Mouse (Mus musculus) neural tube, embryonic 12.5 days (tissue): Measurements from ENCODE around the gene Tpst1. TPM values are rescaled to one million over a fixed set of nuclear protein-coding genes. Genes with fewer than 3 reads are reported as not detected.

ENCODE experiments used
- ATAC-seq: fragments of 200-750 bp; cut with Nextera tagmentation; 2 replicates; pipeline ENCODE4 v1.8.0; 2017; ENCODE audit warnings: low read depth, mild to moderate bottlenecking, moderate TSS enrichment, moderate library complexity; ENCODE audit not compliant: low FRiP score
- H3K27ac ChIP-seq: fragments of 300-500 bp; sonication (generic); 2 replicates; pipeline ENCODE4 v1.5.1; 2016
- H3K27me3 ChIP-seq: fragments of 300-500 bp; sonication (generic); replicated peaks from 2 replicates; pipeline ENCODE4 v1.6.1; 2016; ENCODE audit warnings: mild to moderate bottlenecking
- H3K36me3 ChIP-seq: fragments of 300-500 bp; sonication (generic); 2 replicates; pipeline ENCODE4 v1.6.1; 2016; ENCODE audit warnings: mild to moderate bottlenecking
- H3K4me1 ChIP-seq: fragments of 300-500 bp; sonication (generic); 2 replicates; pipeline ENCODE4 v1.6.1; 2016
- H3K4me2 ChIP-seq: fragments of 300-500 bp; sonication (generic); replicated peaks from 2 replicates; pipeline ENCODE4 v1.6.1; 2016; ENCODE audit warnings: mild to moderate bottlenecking
- H3K4me3 ChIP-seq: fragments of 300-500 bp; sonication (generic); 2 replicates; pipeline ENCODE4 v1.5.1; 2016
- H3K9ac ChIP-seq: fragments of 300-500 bp; sonication (generic); 2 replicates; pipeline ENCODE4 v1.6.1; 2016; ENCODE audit warnings: mild to moderate bottlenecking
- H3K9me3 ChIP-seq: fragments of 300-500 bp; sonication (generic); 2 replicates; pipeline ENCODE4 v1.6.1; 2016; ENCODE audit warnings: mild to moderate bottlenecking
- WGBS: fragments of 180-500 bp; shearing (Covaris S2); methylation state at CpG from one replicate; pipeline ENCODE4 v1.1.7; 2016; 5-methylcytosine and 5-hydroxymethylcytosine counted together
- polyA plus RNA-seq: library from polyadenylated mRNA; unstranded; fragments of >200 nt; fragmentation: Nextera tagmentation; extraction: Ambion mirVana; gene quantifications from 2 replicates; pipeline ENCODE4 v1.2.1, GENCODE M21; 2016

The Tpst1 gene
- polyA plus RNA-seq, 1 experiment from 2014 or later: 58.4 TPM

- Histone ChIP-seq H3K4me2 (no peak overlapping the region), H3K9me3 (no peaks in the 10 kb centered on the region), H3K36me3 (peaks cover 23% of the 10 kb centered on the region), H3K4me1 (no peaks in the 10 kb centered on the region), H3K4me3 (no peak overlapping the region), H3K27me3 (no peaks in the 10 kb centered on the region), H3K9ac (no peak overlapping the region), H3K27ac (no peak overlapping the region)
- WGBS: 76% methylated on average over 12 of the region's 12 CpGs
- ATAC-seq: no peak
These were observed 13.5 kb upstream of the Tpst1 start for GRCm38 (mm10) chr5:130059413-130060328.

- Histone ChIP-seq H3K9me3 (no peaks in the 10 kb centered on the region), H3K9ac (no peak overlapping the region), H3K4me1 (no peaks in the 10 kb centered on the region), H3K36me3 (peaks cover 18% of the 10 kb centered on the region), H3K27ac (no peak overlapping the region), H3K4me3 (no peak overlapping the region), H3K27me3 (no peaks in the 10 kb centered on the region), H3K4me2 (no peak overlapping the region)
- 97% methylated on average over 4 of the region's 4 CpGs for WGBS
- ATAC-seq: no peak
These were observed 12.8 kb upstream of the Tpst1 start for GRCm38 (mm10) chr5:130060329-130060665.

DNA sequence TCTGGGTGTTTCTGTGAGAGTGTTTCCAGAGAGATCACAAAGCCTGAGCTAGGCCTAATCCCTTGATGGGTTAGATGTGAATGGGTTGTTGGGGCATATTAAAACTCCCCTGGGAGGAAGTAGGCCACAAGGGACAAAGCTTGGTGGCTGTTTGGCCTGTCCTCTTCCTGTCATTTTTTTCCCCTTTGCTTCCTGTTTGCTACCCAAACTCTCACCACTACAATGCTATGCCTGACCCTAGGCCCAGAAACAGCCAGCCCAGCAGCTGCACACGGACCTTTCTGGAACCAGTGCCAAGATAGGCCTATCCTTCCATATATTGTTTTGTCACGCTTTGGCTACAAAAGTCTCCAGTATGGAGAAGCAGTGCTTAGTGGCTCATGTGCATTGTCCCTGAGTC lies 11.0 kb upstream of the Tpst1 start:
- 71% methylated on average over 2 of the region's 2 CpGs for WGBS
- ATAC-seq: no peak
- no peak overlapping the region for H3K4me2 ChIP-seq
- no peaks in the 10 kb centered on the region for H3K27me3 ChIP-seq
- no peaks in the 10 kb centered on the region for H3K4me1 ChIP-seq
- H3K9ac ChIP-seq: no peak overlapping the region
- peaks cover 3% of the 10 kb centered on the region; the same call in 1 of the 2 replicates for H3K9me3 ChIP-seq
- peaks cover 15% of the 10 kb centered on the region for H3K36me3 ChIP-seq
- no peak overlapping the region for H3K4me3 ChIP-seq
- no peak overlapping the region for H3K27ac ChIP-seq

DNA sequence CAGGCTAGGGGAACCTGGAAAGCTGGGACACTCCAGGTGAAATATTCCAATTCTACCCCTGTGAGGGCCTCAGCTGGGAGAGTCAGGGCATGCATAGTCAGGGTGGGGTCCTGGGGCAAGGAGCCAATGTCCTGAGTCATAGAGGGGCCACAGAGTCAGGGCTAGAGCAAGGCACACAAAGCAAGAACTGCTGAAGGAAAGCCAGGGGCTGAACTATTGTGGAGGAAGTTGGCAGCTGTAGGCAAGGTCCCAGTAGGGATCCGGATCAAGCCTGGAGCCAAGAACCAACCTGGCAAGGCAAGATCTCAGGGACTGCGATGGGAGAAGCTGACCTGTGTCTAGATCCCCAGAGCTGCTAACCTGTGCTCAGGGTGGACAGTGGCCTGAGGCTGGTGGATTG lies 9.4 kb upstream of the Tpst1 start:
- Histone ChIP-seq H3K9me3 (peaks cover 3% of the 10 kb centered on the region; the same call in 1 of the 2 replicates), H3K4me1 (no peaks in the 10 kb centered on the region), H3K4me3 (no peak overlapping the region), H3K27me3 (no peaks in the 10 kb centered on the region), H3K9ac (no peak overlapping the region), H3K36me3 (peaks cover 15% of the 10 kb centered on the region), H3K27ac (no peak overlapping the region), H3K4me2 (no peak overlapping the region)
- ATAC-seq: no peak
- 93% methylated on average over 2 of the region's 2 CpGs for WGBS

GRCm38 (mm10) chr5:130065579-130065978 lies 7.5 kb upstream of the Tpst1 start:
- no peak for ATAC-seq
- H3K9me3 ChIP-seq: peaks cover 3% of the 10 kb centered on the region; the same call in 1 of the 2 replicates
- H3K4me3 ChIP-seq: no peak overlapping the region
- no peak overlapping the region for H3K9ac ChIP-seq
- H3K27ac ChIP-seq: no peak overlapping the region
- no peak overlapping the region for H3K4me2 ChIP-seq
- no peaks in the 10 kb centered on the region for H3K27me3 ChIP-seq
- WGBS: 90% methylated on average over 1 of the region's 1 CpGs
- H3K36me3 ChIP-seq: peaks cover 3% of the 10 kb centered on the region
- no peaks in the 10 kb centered on the region for H3K4me1 ChIP-seq

- Histone ChIP-seq H3K4me2 (no peak overlapping the region), H3K9ac (no peak overlapping the region), H3K4me1 (no peaks in the 10 kb centered on the region), H3K4me3 (no peak overlapping the region), H3K27me3 (no peaks in the 10 kb centered on the region), H3K27ac (no peak overlapping the region), H3K36me3 (no peaks in the 10 kb centered on the region; the same call in 1 of the 2 replicates), H3K9me3 (peaks cover 3% of the 10 kb centered on the region; the same call in 1 of the 2 replicates)
- no peak for ATAC-seq
- WGBS: 83% methylated on average over 3 of the region's 3 CpGs
These were observed 5.3 kb upstream of the Tpst1 start for GRCm38 (mm10) chr5:130067841-130068264.

DNA sequence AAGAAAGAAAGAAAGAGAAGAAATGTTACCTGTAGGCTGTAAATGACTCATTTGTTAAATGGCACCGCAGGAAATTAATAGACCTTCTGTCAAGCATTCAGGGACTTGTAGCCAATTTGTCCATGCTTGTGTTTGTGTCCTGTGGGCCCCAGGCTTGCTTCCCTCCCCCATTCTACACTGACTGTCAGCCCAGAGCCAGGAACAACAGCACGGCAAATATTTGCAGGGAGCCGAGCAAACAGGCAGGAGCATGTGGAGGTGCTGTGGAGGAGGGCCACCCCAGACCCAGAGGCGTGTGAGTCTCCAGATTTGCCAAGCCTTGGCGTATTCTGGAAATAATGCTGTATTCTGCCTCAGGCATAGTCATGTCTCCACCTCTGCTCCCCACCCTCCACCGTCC lies 1.4 kb downstream of the Tpst1 start:
- no peaks in the 10 kb centered on the region for H3K4me1 ChIP-seq
- ATAC-seq: no peak
- no peaks in the 10 kb centered on the region for H3K27me3 ChIP-seq
- H3K9me3 ChIP-seq: no peaks in the 10 kb centered on the region
- no peak overlapping the region for H3K27ac ChIP-seq
- no peak overlapping the region for H3K4me3 ChIP-seq
- H3K4me2 ChIP-seq: no peak overlapping the region
- no peak overlapping the region for H3K9ac ChIP-seq
- no peaks in the 10 kb centered on the region for H3K36me3 ChIP-seq
- WGBS: 78% methylated on average over 6 of the region's 6 CpGs

DNA sequence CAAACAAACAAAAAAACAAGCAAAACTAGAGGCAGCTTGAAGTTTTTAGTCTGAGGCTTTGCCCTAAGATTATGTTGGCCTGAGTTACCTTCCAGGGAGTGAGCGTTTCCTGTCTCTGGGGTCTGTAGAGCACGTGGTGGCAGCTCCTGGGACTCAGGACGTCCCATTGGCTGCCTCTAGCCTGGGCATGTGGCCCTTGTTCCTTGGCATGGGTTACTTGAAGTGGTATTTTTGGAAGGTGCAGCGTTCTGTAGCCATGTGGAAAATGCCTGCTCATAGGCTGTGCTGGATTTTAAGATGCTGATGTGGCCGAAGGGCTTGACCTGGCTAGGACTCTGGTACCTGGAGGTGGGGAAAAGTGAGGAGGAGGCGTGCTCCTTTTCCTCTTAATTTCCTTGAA lies 3.3 kb downstream of the Tpst1 start:
- Histone ChIP-seq H3K27me3 (no peaks in the 10 kb centered on the region), H3K9ac (no peak overlapping the region), H3K4me1 (peaks cover 8% of the 10 kb centered on the region; the same call in 1 of the 2 replicates), H3K36me3 (peaks cover 3% of the 10 kb centered on the region; the same call in 1 of the 2 replicates), H3K4me3 (no peak overlapping the region), H3K4me2 (no peak overlapping the region), H3K27ac (no peak overlapping the region), H3K9me3 (peaks cover 2% of the 10 kb centered on the region; the same call in 1 of the 2 replicates)
- no peak for ATAC-seq
- WGBS: 67% methylated on average over 6 of the region's 6 CpGs

- 81% methylated on average over 9 of the region's 9 CpGs for WGBS
- no peak overlapping the region for H3K9ac ChIP-seq
- H3K27me3 ChIP-seq: no peaks in the 10 kb centered on the region
- H3K27ac ChIP-seq: no peak overlapping the region
- H3K4me1 ChIP-seq: peaks cover 8% of the 10 kb centered on the region; the same call in 1 of the 2 replicates
- H3K36me3 ChIP-seq: peaks cover 7% of the 10 kb centered on the region; the same call in 1 of the 2 replicates
- H3K4me3 ChIP-seq: no peak overlapping the region
- peaks cover 5% of the 10 kb centered on the region; the same call in 1 of the 2 replicates for H3K9me3 ChIP-seq
- ATAC-seq: no peak
- H3K4me2 ChIP-seq: peak overlapping the region; percentile 77
These were observed 5.1 kb downstream of the Tpst1 start for GRCm38 (mm10) chr5:130078096-130078833.

GRCm38 (mm10) chr5:130078834-130079156 lies 5.7 kb downstream of the Tpst1 start:
- H3K27me3 ChIP-seq: no peaks in the 10 kb centered on the region
- peaks cover 5% of the 10 kb centered on the region; the same call in 1 of the 2 replicates for H3K9me3 ChIP-seq
- peaks cover 8% of the 10 kb centered on the region; the same call in 1 of the 2 replicates for H3K4me1 ChIP-seq
- peak overlapping the region; percentile 86; the same call in 1 of the 2 replicates for H3K9ac ChIP-seq
- peaks cover 7% of the 10 kb centered on the region; the same call in 1 of the 2 replicates for H3K36me3 ChIP-seq
- WGBS: 43% methylated on average over 6 of the region's 6 CpGs
- peak overlapping the region; percentile 77 for H3K4me2 ChIP-seq
- H3K27ac ChIP-seq: no peak overlapping the region
- peak overlapping the region; percentile 74 for H3K4me3 ChIP-seq
- peak; percentile 57 for ATAC-seq

- Histone ChIP-seq H3K27ac (peak overlapping the region; percentile 74), H3K27me3 (no peaks in the 10 kb centered on the region), H3K4me2 (peak overlapping the region; percentile 77), H3K36me3 (peaks cover 9% of the 10 kb centered on the region; the same call in 1 of the 2 replicates), H3K9ac (peak overlapping the region; percentile 86), H3K9me3 (peaks cover 5% of the 10 kb centered on the region; the same call in 1 of the 2 replicates), H3K4me3 (peak overlapping the region; percentile 74), H3K4me1 (peaks cover 8% of the 10 kb centered on the region; the same call in 1 of the 2 replicates)
- 1% methylated on average over 80 of the region's 86 CpGs for WGBS
- peak; percentile 98 for ATAC-seq
These were observed 6.3 kb downstream of the Tpst1 start for GRCm38 (mm10) chr5:130079202-130080050.
